Mouse (Mus musculus): Measurements from ENCODE around the gene Steap3. TPM values are rescaled to one million over a fixed set of nuclear protein-coding genes. Genes with fewer than 3 reads are reported as not detected.

Steap3 gene
- polyA plus RNA-seq (2012; fragmentation: generic; extraction: Trizol) = 100 to 1,000 TPM in 1 of 2 experiments, 10 to 100 TPM in 1; 51.3 to 132 TPM

GRCm38 (mm10) chr1:120272605-120273004 lies at the start of gene Steap3:
TSS of gene Steap3 (minus strand) at chr1:120272705.

Other genes with a start within 250 kb of the Steap3 start
- gene Tmem37, start 198.6 kb downstream of the Steap3 start, polyA plus RNA-seq (2012; fragmentation: generic; extraction: Trizol) = 1 to 10 TPM in 1 of 2 experiments, under 1 TPM in 1; 0.92 to 1.5 TPM
- gene Dbi, start 151.6 kb downstream of the Steap3 start, polyA plus RNA-seq (2012; fragmentation: generic; extraction: Trizol) = 100 to 1,000 TPM; 171 to 489 TPM
- 10 to 100 TPM; 15.4 to 17.4 TPM for gene 3110009E18Rik, start 151.5 kb downstream of the Steap3 start, polyA plus RNA-seq (2012; fragmentation: generic; extraction: Trizol)
- not detected for gene C1ql2, start 67.9 kb upstream of the Steap3 start, polyA plus RNA-seq (2012; fragmentation: generic; extraction: Trizol)
- gene Marco, start 232.3 kb upstream of the Steap3 start, polyA plus RNA-seq (2012; fragmentation: generic; extraction: Trizol) = not detected

All from C3H10T1/2 (cell line).